Mouse (Mus musculus) MEL (cell line): ENCODE measurements around the gene Gm49393.

Experiments
- CTCF ChIP-seq, 3 experiments: IDR thresholded peaks in 2 of 3; conservative IDR thresholded peaks in 1 of 3; 2 replicates each; pipeline ENCODE4 v1.5.1; 2011 to 2012; ENCODE audit warnings: low read length in 3 of 3, low read depth in 2 of 3, mild to moderate bottlenecking in 2 of 3, improper control_type of control experiment in 1 of 3, inconsistent platforms in 1 of 3, mixed read lengths in 1 of 3, moderate library complexity in 1 of 3; ENCODE audit not compliant: control insufficient read depth in 1 of 3, insufficient read depth in 1 of 3, poor library complexity in 1 of 3, severe bottlenecking in 1 of 3
- MAX ChIP-seq: IDR thresholded peaks from 2 replicates; pipeline ENCODE4 v1.6.1; 2011; ENCODE audit warnings: low read length, improper control_type of control experiment
- MYC ChIP-seq: IDR thresholded peaks from 2 replicates; pipeline ENCODE4 v1.6.1; 2011; ENCODE audit warnings: low read depth, mild to moderate bottlenecking, low read length, improper control_type of control experiment, moderate library complexity
- POLR2A ChIP-seq, 2 experiments: IDR thresholded peaks; 2 replicates each; pipeline ENCODE4 v1.6.1; 2011 to 2012; ENCODE audit warnings: low read length in 2 of 2, mild to moderate bottlenecking in 2 of 2, control low read depth in 1 of 2, improper control_type of control experiment in 1 of 2, low read depth in 1 of 2, moderate library complexity in 1 of 2; ENCODE audit not compliant: control insufficient read depth in 1 of 2, insufficient read depth in 1 of 2, poor library complexity in 1 of 2

GRCm38 (mm10) chr13:60864281-60864680, 71.1 kb downstream of the Gm49393 start, which contains the start of gene 4930486L24Rik:
- TF ChIP-seq CTCF (IDR thresholded peaks at IDR 0.05 in 2 of 3, conservative IDR thresholded peaks at IDR 0.05 in 1 of 3; ENCODE audit: control insufficient read depth in 1 of 3, insufficient read depth in 1 of 3, low read depth in 2 of 3, low read length in 3 of 3, poor library complexity in 1 of 3, severe bottlenecking in 1 of 3) (no peak), MYC (no peak), MAX (no peak), POLR2A (IDR thresholded peaks at IDR 0.05; ENCODE audit: control insufficient read depth in 1 of 2, insufficient read depth in 1 of 2, low read depth in 1 of 2, low read length in 2 of 2, poor library complexity in 1 of 2) (no peak)
